Mouse (Mus musculus) lung, embryonic 14.5 days (tissue): ENCODE results near the gene Bbox1. TPM values are rescaled to one million over a fixed set of nuclear protein-coding genes. Genes with fewer than 3 reads are reported as not detected.

ENCODE experiments used
- ATAC-seq: fragments of 200-750 bp; cut with Nextera tagmentation; 2 replicates; pipeline ENCODE4 v1.8.0; 2017; ENCODE audit warnings: mild to moderate bottlenecking, moderate TSS enrichment, moderate library complexity; ENCODE audit not compliant: insufficient read depth
- DNase-seq: peaks from one replicate; pipeline ENCODE4 v3.0.0-alpha.2; 2015
- H3K27ac ChIP-seq: fragments of 300-500 bp; sonication (generic); 2 replicates; pipeline ENCODE4 v1.5.1; 2014; ENCODE audit warnings: low read depth, mild to moderate bottlenecking, moderate library complexity
- H3K27me3 ChIP-seq: fragments of 300-500 bp; sonication (generic); 2 replicates; pipeline ENCODE4 v1.6.1; 2014; ENCODE audit warnings: low read length, control low read depth; ENCODE audit not compliant: insufficient read depth
- H3K36me3 ChIP-seq: fragments of 300-500 bp; sonication (generic); 2 replicates; pipeline ENCODE4 v1.6.1; 2014; ENCODE audit warnings: control low read depth; ENCODE audit not compliant: insufficient read depth
- H3K4me1 ChIP-seq: fragments of 300-500 bp; sonication (generic); 2 replicates; pipeline ENCODE4 v1.6.1; 2014; ENCODE audit warnings: antibody characterized with exemption, control low read depth; ENCODE audit not compliant: insufficient read depth
- H3K4me2 ChIP-seq: fragments of 300-500 bp; sonication (generic); 2 replicates; pipeline ENCODE4 v1.6.1; 2014; ENCODE audit warnings: mild to moderate bottlenecking
- H3K4me3 ChIP-seq: fragments of 300-500 bp; sonication (generic); 2 replicates; pipeline ENCODE4 v1.5.1; 2014; ENCODE audit warnings: low read depth, low read length
- H3K9ac ChIP-seq: fragments of 300-500 bp; sonication (generic); 2 replicates; pipeline ENCODE4 v1.6.1; 2014
- H3K9me3 ChIP-seq: fragments of 300-500 bp; sonication (generic); 2 replicates; pipeline ENCODE4 v1.6.1; 2016; ENCODE audit warnings: low read depth, low read length, control low read depth
- CTCF ChIP-seq: IDR thresholded peaks from 2 replicates; pipeline ENCODE4 v1.5.1; 2016; ENCODE audit warnings: antibody characterized with exemption, low read depth
- WGBS: fragments of 180-500 bp; shearing (Covaris S2); extraction: QIAGEN DNeasy Blood & Tissue Kit; methylation state at CpG from one replicate; pipeline ENCODE4 v1.1.7; 2014; 5-methylcytosine and 5-hydroxymethylcytosine counted together
- polyA plus RNA-seq: library from polyadenylated mRNA; unstranded; fragments of >200 nt; fragmentation: Nextera tagmentation; extraction: Ambion mirVana; gene quantifications from 2 replicates; pipeline ENCODE4 v1.2.1, GENCODE M21; 2014

Bbox1 gene
- polyA plus RNA-seq, 1 experiment from 2014 or later = 0.17 TPM

DNA sequence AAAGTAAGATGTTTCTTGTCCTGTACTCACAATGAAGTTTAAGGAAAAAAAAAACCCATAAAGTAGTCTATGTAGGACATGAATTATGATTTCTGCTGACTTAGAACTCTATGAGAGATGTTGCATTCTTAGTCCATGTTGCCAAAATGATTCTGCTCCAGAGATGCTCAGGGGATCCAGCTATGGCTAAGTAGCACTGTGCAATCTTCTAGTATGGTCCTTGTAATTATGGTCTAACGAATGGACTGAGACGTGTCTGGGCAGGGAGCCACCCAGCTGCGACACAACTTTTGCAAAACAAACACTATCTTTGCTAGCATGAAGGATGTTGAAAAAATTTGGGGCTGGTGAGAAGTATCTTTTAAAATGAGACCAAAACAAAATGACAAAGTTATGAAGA lies 45.1 kb downstream of the Bbox1 start:
- DNase-seq = peak; percentile 89
- Histone ChIP-seq H3K36me3 (no peaks in the 10 kb centered on the region), H3K4me1 (no peaks in the 10 kb centered on the region; the same call in 1 of the 2 replicates), H3K9me3 (no peaks in the 10 kb centered on the region), H3K27ac (no peak overlapping the region), H3K4me2 (no peak overlapping the region), H3K4me3 (no peak overlapping the region), H3K27me3 (no peaks in the 10 kb centered on the region), H3K9ac (no peak overlapping the region)
- no peak for TF ChIP-seq CTCF
- ATAC-seq = peak; percentile 74
- WGBS = 25% methylated on average over 3 of the region's 3 CpGs

DNA sequence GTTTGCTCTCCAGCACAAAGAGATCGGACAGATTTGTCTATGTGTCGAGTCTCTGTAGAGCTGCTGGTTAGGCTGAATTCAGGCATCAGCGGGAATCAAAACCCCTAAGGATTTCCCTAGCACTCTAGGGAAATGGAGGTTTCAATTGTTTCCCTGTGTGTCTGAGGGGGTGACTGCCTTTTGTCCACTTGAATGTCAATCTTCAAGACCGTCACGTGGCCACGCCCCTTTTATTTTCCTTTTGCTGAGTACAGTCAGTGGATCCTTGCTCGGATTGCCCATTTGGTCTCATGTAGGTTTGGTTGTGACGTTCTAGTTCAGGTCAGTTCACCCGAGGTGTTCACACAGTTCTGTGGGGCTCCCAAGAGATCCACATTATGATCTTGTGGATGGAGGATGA lies 82.1 kb downstream of the Bbox1 start:
- H3K27ac ChIP-seq = no peak overlapping the region
- no peak for DNase-seq
- H3K9ac ChIP-seq = no peak overlapping the region
- H3K27me3 ChIP-seq = peaks cover 4% of the 10 kb centered on the region
- no peaks in the 10 kb centered on the region for H3K9me3 ChIP-seq
- ATAC-seq = no peak
- H3K4me3 ChIP-seq = no peak overlapping the region
- TF ChIP-seq CTCF = no peak
- no peaks in the 10 kb centered on the region for H3K4me1 ChIP-seq
- 84% methylated on average over 9 of the region's 9 CpGs for WGBS
- no peak overlapping the region for H3K4me2 ChIP-seq
- H3K36me3 ChIP-seq = no peaks in the 10 kb centered on the region

GRCm38 (mm10) chr2:110230753-110231152 lies 83.6 kb downstream of the Bbox1 start:
- no peak overlapping the region for H3K9ac ChIP-seq
- H3K27ac ChIP-seq = no peak overlapping the region
- no peak for TF ChIP-seq CTCF
- no peaks in the 10 kb centered on the region for H3K36me3 ChIP-seq
- ATAC-seq = no peak
- no peaks in the 10 kb centered on the region for H3K9me3 ChIP-seq
- H3K4me1 ChIP-seq = no peaks in the 10 kb centered on the region
- peaks cover 8% of the 10 kb centered on the region for H3K27me3 ChIP-seq
- 83% methylated on average over 4 of the region's 4 CpGs for WGBS
- no peak overlapping the region for H3K4me2 ChIP-seq
- H3K4me3 ChIP-seq = no peak overlapping the region
- no peak for DNase-seq

- DNase-seq = peak; percentile 97
- H3K36me3 ChIP-seq = no peaks in the 10 kb centered on the region
- peaks cover 19% of the 10 kb centered on the region for H3K27me3 ChIP-seq
- ATAC-seq = peak; percentile 86
- H3K4me2 ChIP-seq = no peak overlapping the region
- no peak overlapping the region for H3K9ac ChIP-seq
- no peaks in the 10 kb centered on the region for H3K9me3 ChIP-seq
- TF ChIP-seq CTCF = peak; percentile 86
- H3K4me3 ChIP-seq = no peak overlapping the region
- WGBS = 36% methylated on average over 15 of the region's 15 CpGs
- H3K4me1 ChIP-seq = no peaks in the 10 kb centered on the region
- no peak overlapping the region for H3K27ac ChIP-seq
These were observed 84.9 kb downstream of the Bbox1 start for GRCm38 (mm10) chr2:110229143-110230087.

- Histone ChIP-seq H3K4me3 (no peak overlapping the region), H3K27me3 (peaks cover 22% of the 10 kb centered on the region), H3K9me3 (no peaks in the 10 kb centered on the region), H3K4me2 (no peak overlapping the region), H3K36me3 (no peaks in the 10 kb centered on the region), H3K27ac (no peak overlapping the region), H3K4me1 (no peaks in the 10 kb centered on the region), H3K9ac (no peak overlapping the region)
- no peak for DNase-seq
- no peak for ATAC-seq
- WGBS = 44% methylated on average over 4 of the region's 4 CpGs
- no peak for TF ChIP-seq CTCF
These were observed 87.9 kb downstream of the Bbox1 start for GRCm38 (mm10) chr2:110226421-110226820.

DNA sequence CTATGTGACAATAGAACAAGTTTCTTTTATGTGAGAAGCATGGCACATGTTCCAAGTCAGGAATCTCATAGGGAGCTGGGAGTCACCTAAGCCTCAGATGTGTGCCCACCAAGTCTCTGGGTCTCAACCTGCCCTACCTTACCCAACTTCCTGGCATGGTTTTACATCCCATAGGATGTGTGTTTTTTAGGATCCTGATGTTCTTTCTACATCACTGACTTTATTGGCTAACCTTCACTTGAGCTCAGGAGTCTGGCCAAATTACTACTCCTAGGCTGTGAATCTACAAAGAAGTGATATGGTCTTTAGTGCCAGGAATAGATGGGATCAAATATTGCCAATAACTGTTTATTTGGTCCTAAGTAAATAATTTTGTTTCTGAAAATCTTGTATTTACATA lies 88.4 kb downstream of the Bbox1 start:
- TF ChIP-seq CTCF = no peak
- H3K36me3 ChIP-seq = no peaks in the 10 kb centered on the region
- no peak overlapping the region for H3K4me3 ChIP-seq
- no peak overlapping the region for H3K4me2 ChIP-seq
- H3K27ac ChIP-seq = no peak overlapping the region
- ATAC-seq = no peak
- H3K4me1 ChIP-seq = no peaks in the 10 kb centered on the region
- no peak for DNase-seq
- peaks cover 22% of the 10 kb centered on the region for H3K27me3 ChIP-seq
- H3K9ac ChIP-seq = no peak overlapping the region
- no peaks in the 10 kb centered on the region for H3K9me3 ChIP-seq

- 45% methylated on average over 2 of the region's 2 CpGs for WGBS
- Histone ChIP-seq H3K27me3 (peaks cover 36% of the 10 kb centered on the region), H3K4me2 (no peak overlapping the region), H3K27ac (no peak overlapping the region), H3K9me3 (no peaks in the 10 kb centered on the region), H3K4me3 (no peak overlapping the region), H3K4me1 (no peaks in the 10 kb centered on the region), H3K9ac (no peak overlapping the region), H3K36me3 (no peaks in the 10 kb centered on the region)
- DNase-seq = peak; percentile 71
- TF ChIP-seq CTCF = no peak
- ATAC-seq = no peak; the same call in 1 of the 2 replicates
These were observed 91.6 kb downstream of the Bbox1 start for GRCm38 (mm10) chr2:110222793-110223192.
